Mouse (Mus musculus): ENCODE measurements around the gene Taf8.

DNA sequence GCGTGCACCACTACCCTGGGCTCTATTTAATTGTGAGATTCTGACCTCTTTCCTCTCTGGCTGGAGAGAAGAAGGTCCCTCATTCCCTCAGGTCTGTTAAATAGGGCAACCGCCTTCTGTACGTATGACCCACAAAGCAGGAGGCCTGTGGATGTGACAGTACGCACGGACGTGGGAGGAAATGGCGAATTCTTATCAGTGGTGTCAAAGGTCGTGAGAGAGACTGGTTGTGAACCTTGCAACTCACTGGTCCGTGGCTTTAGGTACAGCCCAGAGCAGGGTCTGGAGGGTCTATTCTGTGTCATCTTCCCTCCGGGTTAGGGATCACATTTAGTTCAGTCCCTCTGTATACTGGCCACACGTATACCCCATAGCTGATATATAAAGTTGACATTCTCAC, 56.6 kb downstream of the Taf8 start:
- TF ChIP-seq CTCF (IDR thresholded peaks at IDR 0.05; ENCODE audit: low read depth) = no peak
- no peak for TF ChIP-seq EP300 (IDR thresholded peaks at IDR 0.05; ENCODE audit: low read depth)

Data from liver, postnatal 0 days (tissue).